Mouse (Mus musculus) liver, adult 2 months (tissue): ENCODE results near the gene Tnf.

Source experiments
- CTCF ChIP-seq: fragments of 200-500 bp; IDR thresholded peaks from 2 replicates; pipeline ENCODE4 v1.5.1; 2011; ENCODE audit warnings: low read depth, low read length, control low read depth
- POLR2A ChIP-seq: fragments of 200-500 bp; IDR thresholded peaks from 2 replicates; pipeline ENCODE4 v1.6.1; 2011; ENCODE audit warnings: low read length, control low read depth; ENCODE audit not compliant: insufficient read depth; ENCODE audit errors: extremely low read depth

- TF ChIP-seq CTCF (no peak), POLR2A (no peak)
Observed at GRCm38 (mm10) chr17:35189186-35189585, 12.6 kb downstream of the Tnf start.
